Comparison of ENCODE assay signal across 8 mouse cellular contexts in the genomic region with DNA sequence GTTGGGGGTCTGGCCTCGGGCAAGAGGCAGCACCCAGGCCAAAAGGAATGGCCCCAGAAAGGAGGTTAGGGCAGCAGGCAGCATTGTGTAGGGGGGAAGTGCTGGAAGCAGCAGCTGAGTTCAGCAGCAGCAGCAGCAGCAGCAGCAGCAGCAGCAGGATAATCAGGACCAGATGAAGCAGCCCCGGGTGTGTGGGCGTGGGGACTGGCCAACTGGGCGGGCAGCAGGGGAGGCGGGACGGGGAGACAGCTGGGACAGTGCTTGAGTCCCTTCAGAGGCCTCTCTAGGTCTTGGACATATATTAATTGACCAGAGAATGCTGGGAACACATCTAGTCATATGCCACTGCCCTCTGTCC. TPM values are rescaled to one million over a fixed set of nuclear protein-coding genes. Genes with fewer than 3 reads are reported as not detected.
DNase-seq lines count a peak whose midpoint lies in the region; ATAC-seq and TF ChIP-seq lines count a peak whose summit lies in the region.

No protein-coding gene starts in this region.

- no peaks in the 10 kb centered on the region for H3K27me3 ChIP-seq in C2C12 (ENCODE audit: control insufficient read depth, insufficient read depth, insufficient read length)
- peaks cover 16% of the 10 kb centered on the region for H3K27me3 ChIP-seq in heart, embryonic 10.5 days (ENCODE audit: insufficient read depth, poor library complexity, severe bottlenecking)

- H3K9me3 ChIP-seq in heart, embryonic 10.5 days: no peaks in the 10 kb centered on the region

- DNase-seq in adrenal gland, postnatal 36 days: peak; percentile 85 to 89
- DNase-seq in heart, embryonic 10.5 days (ENCODE audit: low spot score): peak; percentile 85
- DNase-seq in kidney, adult 9 months: peak; percentile 36
- peak; percentile 89 for DNase-seq in lung, postnatal 10 days
- peak; percentile 35 to 69 for DNase-seq in urinary bladder, postnatal 36 days (ENCODE audit: low spot score in 2 of 2)
- no peak for DNase-seq in cerebellum, postnatal 14 days

- WGBS in heart, embryonic 10.5 days: 0% methylated on average over 6 of the region's 6 CpGs

- H3K4me1 ChIP-seq in heart, embryonic 10.5 days: peaks cover 60% of the 10 kb centered on the region

- TF ChIP-seq CTCF in C2C12 (IDR thresholded peaks at IDR 0.05; ENCODE audit: control insufficient read depth, insufficient read depth, insufficient read length): no peak

- no peak for ATAC-seq in frontal cortex, adult (ENCODE audit: low TSS enrichment)

- peaks cover 37% of the 10 kb centered on the region for H3K79me3 ChIP-seq in C2C12 (ENCODE audit: low read depth)

- H3K4me3 ChIP-seq in C2C12 (ENCODE audit: insufficient read depth, poor library complexity, severe bottlenecking): peak overlapping the region; percentile 71
- H3K4me3 ChIP-seq in heart, embryonic 10.5 days: peak overlapping the region; percentile 54

- peaks cover 36% of the 10 kb centered on the region for H3K36me3 ChIP-seq in C2C12 (ENCODE audit: control insufficient read depth, insufficient read depth)
- H3K36me3 ChIP-seq in heart, embryonic 10.5 days: peaks cover 17% of the 10 kb centered on the region

- H3ac ChIP-seq in C2C12 (ENCODE audit: control insufficient read depth, insufficient read length, low read depth): peak overlapping the region; percentile 75

- H3K27ac ChIP-seq in heart, embryonic 10.5 days: peak overlapping the region; percentile 93

- peaks cover 68% of the 10 kb centered on the region for H3K79me2 ChIP-seq in C2C12 (ENCODE audit: control insufficient read depth, insufficient read depth)

TF ChIP-seq in C2C12, 6 proteins besides CTCF, POLR2A, EP300 and RAD21:
- TF ChIP-seq MYOD1 (IDR thresholded peaks at IDR 0.05; ENCODE audit: control insufficient read depth, insufficient read length, low read depth): no peak
- no peak for TF ChIP-seq USF1 (IDR thresholded peaks at IDR 0.05; ENCODE audit: low read depth)
- no peak for TF ChIP-seq CEBPB (IDR thresholded peaks at IDR 0.05; ENCODE audit: low read depth)
- TF ChIP-seq MYOG (IDR thresholded peaks at IDR 0.05; ENCODE audit: control insufficient read depth, extremely low read depth, insufficient read length): no peak
- no peak for TF ChIP-seq FOSL1 (IDR thresholded peaks at IDR 0.05; ENCODE audit: insufficient read depth, low read length, poor library complexity, severe bottlenecking)
- TF ChIP-seq MAX (IDR thresholded peaks at IDR 0.05): no peak

RNA-seq across cellular contexts. Expression of a gene that starts 2.4 kb away (rescaled TPM):
- 651 TPM for polyA plus RNA-seq in C2C12 (2012; fragmentation: generic; extraction: Trizol)
- total RNA-seq in adrenal gland, postnatal 36 days (2021): 100 to 1,000 TPM; 874 to 904 TPM
- polyA plus RNA-seq in heart, embryonic 10.5 days (2016; fragmentation: Nextera tagmentation; extraction: Ambion mirVana): 114 and 137 TPM in 2 replicates

RNA-seq across cellular contexts. Expression of a gene that starts 10.4 kb away (rescaled TPM):
- polyA plus RNA-seq in C2C12 (2012; fragmentation: generic; extraction: Trizol): 28.6 TPM
- total RNA-seq in adrenal gland, postnatal 36 days (2021): 10 to 100 TPM; 45.6 to 47.8 TPM
- 14.3 and 16.0 TPM in 2 replicates for polyA plus RNA-seq in heart, embryonic 10.5 days (2016; fragmentation: Nextera tagmentation; extraction: Ambion mirVana)

RNA-seq across cellular contexts. Expression of a gene that starts 17.6 kb away (rescaled TPM):
- polyA plus RNA-seq in C2C12 (2012; fragmentation: generic; extraction: Trizol): 0.29 TPM
- total RNA-seq in adrenal gland, postnatal 36 days (2021): 1 to 10 TPM in 1 of 2 experiments, under 1 TPM in 1; 0.93 to 1.7 TPM
- 0.28 and 0.31 TPM in 2 replicates for polyA plus RNA-seq in heart, embryonic 10.5 days (2016; fragmentation: Nextera tagmentation; extraction: Ambion mirVana)

RNA-seq across cellular contexts. Expression of a gene that starts 17.7 kb away (rescaled TPM):
- polyA plus RNA-seq in C2C12 (2012; fragmentation: generic; extraction: Trizol): 27.5 TPM
- total RNA-seq in adrenal gland, postnatal 36 days (2021): 10 to 100 TPM; 23.5 to 36.1 TPM
- 23.3 and 23.7 TPM in 2 replicates for polyA plus RNA-seq in heart, embryonic 10.5 days (2016; fragmentation: Nextera tagmentation; extraction: Ambion mirVana)

RNA-seq across cellular contexts. Expression of a gene that starts 17.8 kb away (rescaled TPM):
- polyA plus RNA-seq in C2C12 (2012; fragmentation: generic; extraction: Trizol): 5.0 TPM
- total RNA-seq in adrenal gland, postnatal 36 days (2021): 1 to 10 TPM; 7.9 to 9.6 TPM
- polyA plus RNA-seq in heart, embryonic 10.5 days (2016; fragmentation: Nextera tagmentation; extraction: Ambion mirVana): 7.7 and 9.8 TPM in 2 replicates

Comparison
In these comparisons a context has a peak if more than half of its experiments do, and no peak if none do; other contexts are left out.
1. DNase-seq: peak in adrenal gland, postnatal 36 days (2 of 2), heart, embryonic 10.5 days (single experiment), kidney, adult 9 months (single experiment), lung, postnatal 10 days (single experiment) and urinary bladder, postnatal 36 days (2 of 2); none in cerebellum, postnatal 14 days (0 of 2).